Mouse (Mus musculus) limb, embryonic 15.5 days (tissue): ENCODE measurements around the gene Fam180a. TPM values are rescaled to one million over a fixed set of nuclear protein-coding genes. Genes with fewer than 3 reads are reported as not detected.
A peak's percentile ranks its signal among the peaks of the same experiment; 100 is the strongest.

Source experiments
- ATAC-seq: fragments of 200-750 bp; cut with Nextera tagmentation; 2 replicates; pipeline ENCODE4 v1.8.0; 2017; ENCODE audit warnings: low read depth, moderate TSS enrichment; ENCODE audit not compliant: insufficient number of reproducible peaks, low FRiP score, low TSS enrichment
- H3K27ac ChIP-seq: fragments of 300-500 bp; sonication (generic); 2 replicates; pipeline ENCODE4 v1.5.1; 2015; ENCODE audit warnings: moderate library complexity, mild to moderate bottlenecking, inconsistent platforms
- H3K27me3 ChIP-seq: fragments of 300-500 bp; sonication (generic); 2 replicates; pipeline ENCODE4 v1.6.1; 2015; ENCODE audit warnings: inconsistent platforms
- H3K36me3 ChIP-seq: fragments of 300-500 bp; sonication (generic); 2 replicates; pipeline ENCODE4 v1.6.1; 2015; ENCODE audit warnings: inconsistent platforms
- H3K4me1 ChIP-seq: fragments of 300-500 bp; sonication (generic); 2 replicates; pipeline ENCODE4 v1.6.1; 2015; ENCODE audit warnings: inconsistent platforms
- H3K4me2 ChIP-seq: fragments of 300-500 bp; sonication (generic); 2 replicates; pipeline ENCODE4 v1.6.1; 2015; ENCODE audit warnings: mild to moderate bottlenecking, inconsistent platforms
- H3K4me3 ChIP-seq: fragments of 300-500 bp; sonication (generic); 2 replicates; pipeline ENCODE4 v1.5.1; 2015; ENCODE audit warnings: mild to moderate bottlenecking, inconsistent platforms
- H3K9ac ChIP-seq: fragments of 300-500 bp; sonication (generic); 2 replicates; pipeline ENCODE4 v1.6.1; 2015; ENCODE audit warnings: inconsistent platforms
- H3K9me3 ChIP-seq: fragments of 300-500 bp; sonication (generic); 2 replicates; pipeline ENCODE4 v1.6.1; 2016; ENCODE audit warnings: inconsistent platforms
- WGBS: fragments of 180-500 bp; shearing (Covaris S2); methylation state at CpG from one replicate; pipeline ENCODE4 v1.1.7; 2015; 5-methylcytosine and 5-hydroxymethylcytosine counted together
- polyA plus RNA-seq: library from polyadenylated mRNA; unstranded; fragments of >200 nt; fragmentation: Nextera tagmentation; extraction: Ambion mirVana; gene quantifications from 2 replicates; pipeline ENCODE4 v1.2.1, GENCODE M21; 2015

The Fam180a gene
- polyA plus RNA-seq, 1 experiment from 2014 or later = 6.8 TPM

DNA sequence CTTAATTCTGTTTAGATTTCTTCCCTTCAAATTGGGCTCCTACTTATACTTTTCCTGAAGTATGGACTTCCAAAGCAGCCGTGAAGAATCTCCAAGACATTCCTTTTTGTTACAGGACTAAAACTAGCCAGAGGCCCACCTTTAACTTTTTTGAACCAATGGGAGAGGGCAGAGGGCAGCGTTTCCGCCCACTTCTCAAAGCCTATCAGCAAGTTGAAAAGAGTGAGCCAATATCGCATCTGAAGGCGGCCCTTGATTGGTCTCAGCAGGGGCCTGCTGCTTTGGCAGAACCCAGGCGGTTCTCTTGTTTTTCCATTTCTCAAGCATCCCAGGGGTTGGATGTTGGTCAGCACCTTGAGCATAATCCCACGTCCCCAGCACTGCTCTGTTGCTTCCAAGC is 17.9 kb downstream of the Fam180a start, which contains the start of gene Slc13a4:
Slc13a4 (minus strand) TSS at position 95 of the 400 bp plus-strand sequence.
- no peak for ATAC-seq

GRCm38 (mm10) chr6:35307136-35307535 is 18.8 kb downstream of the Fam180a start:
- WGBS = 78% methylated on average over 13 of the region's 13 CpGs
- Histone ChIP-seq H3K9me3 (no peaks in the 10 kb centered on the region), H3K4me2 (no peak overlapping the region), H3K36me3 (no peaks in the 10 kb centered on the region), H3K9ac (no peak overlapping the region), H3K27me3 (no peaks in the 10 kb centered on the region), H3K27ac (no peak overlapping the region), H3K4me1 (no peaks in the 10 kb centered on the region), H3K4me3 (no peak overlapping the region)
- ATAC-seq = no peak

More for the DNA sequence above, 17.9 kb downstream of the Fam180a start, which contains the start of gene Slc13a4:
- H3K4me1 ChIP-seq = no peaks in the 10 kb centered on the region
- no peak within 1 kb of the TSS for H3K9ac ChIP-seq
- no peaks in the 10 kb centered on the region for H3K9me3 ChIP-seq
- H3K27ac ChIP-seq = no peak within 1 kb of the TSS
- no peak within 1 kb of the TSS for H3K4me3 ChIP-seq
- 40% methylated on average over 7 of the region's 7 CpGs for WGBS
- no peaks in the 10 kb centered on the region for H3K36me3 ChIP-seq
- no peaks in the 10 kb centered on the region for H3K27me3 ChIP-seq
- no peak within 1 kb of the TSS for H3K4me2 ChIP-seq

GRCm38 (mm10) chr6:35303355-35303900 is 22.5 kb downstream of the Fam180a start:
- Histone ChIP-seq H3K4me1 (0 out of 2 replicates have a peak, but pooled peaks cover 3% of the 10 kb centered on the region), H3K27me3 (no peaks in the 10 kb centered on the region), H3K36me3 (no peaks in the 10 kb centered on the region), H3K4me2 (no peak overlapping the region), H3K9me3 (no peaks in the 10 kb centered on the region), H3K4me3 (no peak overlapping the region), H3K9ac (no peak overlapping the region), H3K27ac (no peak overlapping the region)
- WGBS = 84% methylated on average over 11 of the region's 11 CpGs
- no peak for ATAC-seq

DNA sequence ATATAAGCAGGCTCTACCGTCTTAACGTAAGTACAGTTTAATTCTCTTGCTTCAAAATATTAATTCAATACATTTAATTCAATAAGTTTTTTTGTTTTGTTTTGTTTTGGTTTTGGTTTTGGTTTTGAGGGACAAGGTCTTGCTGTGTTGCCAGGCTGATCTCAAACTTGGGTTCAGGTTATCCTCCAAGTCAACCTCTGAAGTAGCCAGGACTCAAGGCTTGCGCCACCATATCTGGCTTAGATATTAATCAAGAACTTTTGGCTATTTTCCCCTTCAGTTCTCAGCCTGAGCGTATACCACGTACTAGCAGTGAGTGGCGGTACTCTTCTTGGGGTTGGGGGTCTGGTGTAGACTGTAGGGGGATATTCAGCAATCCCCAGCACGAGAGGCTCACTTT is 23.4 kb downstream of the Fam180a start:
- no peak overlapping the region for H3K27ac ChIP-seq
- H3K36me3 ChIP-seq = no peaks in the 10 kb centered on the region
- H3K27me3 ChIP-seq = no peaks in the 10 kb centered on the region
- ATAC-seq = no peak
- H3K4me3 ChIP-seq = no peak overlapping the region
- H3K4me1 ChIP-seq = 0 out of 2 replicates have a peak, but pooled peaks cover 5% of the 10 kb centered on the region
- H3K9ac ChIP-seq = no peak overlapping the region
- no peaks in the 10 kb centered on the region for H3K9me3 ChIP-seq
- H3K4me2 ChIP-seq = no peak overlapping the region
- 94% methylated on average over 7 of the region's 7 CpGs for WGBS

DNA sequence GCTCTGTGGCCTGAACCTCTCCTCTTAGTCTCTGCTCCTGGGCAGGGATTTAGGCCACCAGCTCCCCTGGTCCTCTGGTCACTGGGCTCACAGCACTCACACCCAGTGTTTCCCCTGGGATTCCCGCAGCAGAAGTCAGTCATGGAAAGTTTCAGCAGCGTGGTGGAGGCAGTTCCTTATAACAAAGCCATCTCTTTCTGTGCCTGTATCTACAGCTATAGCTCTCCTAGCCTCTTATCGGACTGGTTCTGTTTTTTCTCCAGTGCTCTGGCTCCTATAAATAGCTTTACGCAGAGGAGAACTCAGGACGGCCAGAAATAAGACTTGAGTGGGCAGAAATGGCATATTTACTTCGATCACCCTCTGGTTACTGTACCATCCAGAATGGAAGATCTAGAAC is 27.6 kb downstream of the Fam180a start:
- Histone ChIP-seq H3K4me1 (0 out of 2 replicates have a peak, but pooled peaks cover 9% of the 10 kb centered on the region), H3K36me3 (no peaks in the 10 kb centered on the region), H3K9ac (no peak overlapping the region), H3K9me3 (no peaks in the 10 kb centered on the region), H3K27me3 (no peaks in the 10 kb centered on the region), H3K4me2 (no peak overlapping the region), H3K27ac (no peak overlapping the region), H3K4me3 (no peak overlapping the region)
- WGBS = 65% methylated on average over 6 of the region's 6 CpGs
- ATAC-seq = no peak

DNA sequence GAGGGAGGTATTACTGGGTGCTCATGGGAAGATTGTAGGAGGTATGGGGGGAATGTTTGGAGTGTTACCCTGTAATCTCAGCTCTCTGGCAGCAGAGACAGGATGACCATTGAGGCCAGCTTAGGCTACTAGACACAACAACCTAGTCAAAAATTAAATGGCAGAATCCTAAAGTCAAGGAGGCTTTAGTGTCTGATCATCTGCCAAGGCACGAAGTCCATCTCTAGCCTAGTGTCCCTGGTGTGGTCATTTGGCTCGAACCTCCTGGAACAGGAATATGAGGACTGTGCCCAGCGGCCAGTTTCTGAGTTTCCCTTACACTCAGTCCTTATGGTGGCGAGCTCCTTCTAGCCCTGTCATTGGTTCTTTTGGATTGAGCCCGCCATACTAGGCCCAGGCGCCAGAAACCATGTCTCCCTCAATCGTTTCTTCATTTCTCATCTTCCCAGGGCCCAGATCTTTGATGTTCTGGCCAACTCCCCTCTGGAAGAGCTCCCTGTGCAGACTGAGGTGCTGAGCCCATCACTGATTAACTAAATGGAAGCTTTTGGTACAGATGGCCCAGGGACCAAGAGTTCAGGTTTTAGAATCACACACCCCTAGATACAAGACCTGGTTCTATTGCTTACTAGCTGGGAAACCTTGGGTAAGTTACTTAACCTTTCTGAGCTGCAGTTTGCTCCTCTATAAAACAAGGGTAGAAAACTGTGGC is 28.3 kb downstream of the Fam180a start:
- Histone ChIP-seq H3K4me1 (0 out of 2 replicates have a peak, but pooled peaks cover 9% of the 10 kb centered on the region), H3K36me3 (no peaks in the 10 kb centered on the region), H3K4me3 (no peak overlapping the region), H3K4me2 (no peak overlapping the region), H3K27me3 (no peaks in the 10 kb centered on the region), H3K9ac (no peak overlapping the region), H3K9me3 (no peaks in the 10 kb centered on the region), H3K27ac (no peak overlapping the region)
- ATAC-seq = no peak
- 90% methylated on average over 7 of the region's 7 CpGs for WGBS

- WGBS = 82% methylated on average over 2 of the region's 2 CpGs
- Histone ChIP-seq H3K4me2 (no peak overlapping the region), H3K9ac (no peak overlapping the region), H3K4me1 (0 out of 2 replicates have a peak, but pooled peaks cover 9% of the 10 kb centered on the region), H3K9me3 (no peaks in the 10 kb centered on the region), H3K36me3 (no peaks in the 10 kb centered on the region), H3K27me3 (no peaks in the 10 kb centered on the region), H3K4me3 (no peak overlapping the region), H3K27ac (no peak overlapping the region)
- no peak for ATAC-seq
These were observed 28.9 kb downstream of the Fam180a start for GRCm38 (mm10) chr6:35297001-35297400.

- Histone ChIP-seq H3K27me3 (no peaks in the 10 kb centered on the region), H3K36me3 (no peaks in the 10 kb centered on the region), H3K27ac (no peak overlapping the region), H3K9me3 (no peaks in the 10 kb centered on the region), H3K4me2 (no peak overlapping the region), H3K4me3 (no peak overlapping the region), H3K4me1 (0 out of 2 replicates have a peak, but pooled peaks cover 9% of the 10 kb centered on the region), H3K9ac (no peak overlapping the region)
- no peak for ATAC-seq
- 86% methylated on average over 2 of the region's 2 CpGs for WGBS
These were observed 31.0 kb downstream of the Fam180a start for GRCm38 (mm10) chr6:35294964-35295363.

GRCm38 (mm10) chr6:35289676-35290075 is 36.3 kb downstream of the Fam180a start:
- Histone ChIP-seq H3K9me3 (no peaks in the 10 kb centered on the region), H3K27ac (no peak overlapping the region), H3K9ac (no peak overlapping the region), H3K36me3 (no peaks in the 10 kb centered on the region), H3K27me3 (no peaks in the 10 kb centered on the region), H3K4me2 (no peak overlapping the region), H3K4me1 (peaks cover 18% of the 10 kb centered on the region), H3K4me3 (no peak overlapping the region)
- whole genome bisulfite sequencing = 86% methylated on average over 8 of the region's 8 CpGs
- no peak for ATAC-seq

GRCm38 (mm10) chr6:35288920-35289319 is 37.0 kb downstream of the Fam180a start:
- H3K36me3 ChIP-seq = no peaks in the 10 kb centered on the region
- no peak overlapping the region for H3K9ac ChIP-seq
- H3K4me3 ChIP-seq = no peak overlapping the region
- 53% methylated on average over 7 of the region's 7 CpGs for WGBS
- no peaks in the 10 kb centered on the region for H3K9me3 ChIP-seq
- 0 out of 2 replicates have a peak overlapping the region, but pooled peaks have one; percentile 43 for H3K27ac ChIP-seq
- peaks cover 18% of the 10 kb centered on the region for H3K4me1 ChIP-seq
- H3K4me2 ChIP-seq = no peak overlapping the region
- ATAC-seq = no peak
- H3K27me3 ChIP-seq = no peaks in the 10 kb centered on the region

GRCm38 (mm10) chr6:35288114-35288761 is 37.7 kb downstream of the Fam180a start:
- peaks cover 18% of the 10 kb centered on the region for H3K4me1 ChIP-seq
- 64% methylated on average over 11 of the region's 11 CpGs for WGBS
- H3K27me3 ChIP-seq = no peaks in the 10 kb centered on the region
- H3K36me3 ChIP-seq = no peaks in the 10 kb centered on the region
- no peak overlapping the region for H3K4me3 ChIP-seq
- H3K27ac ChIP-seq = peak overlapping the region; percentile 43; the same call in 1 of the 2 replicates
- 0 out of 2 replicates have a peak, but pooled peaks have one; percentile 30 for ATAC-seq
- no peaks in the 10 kb centered on the region for H3K9me3 ChIP-seq
- H3K9ac ChIP-seq = no peak overlapping the region
- H3K4me2 ChIP-seq = no peak overlapping the region

DNA sequence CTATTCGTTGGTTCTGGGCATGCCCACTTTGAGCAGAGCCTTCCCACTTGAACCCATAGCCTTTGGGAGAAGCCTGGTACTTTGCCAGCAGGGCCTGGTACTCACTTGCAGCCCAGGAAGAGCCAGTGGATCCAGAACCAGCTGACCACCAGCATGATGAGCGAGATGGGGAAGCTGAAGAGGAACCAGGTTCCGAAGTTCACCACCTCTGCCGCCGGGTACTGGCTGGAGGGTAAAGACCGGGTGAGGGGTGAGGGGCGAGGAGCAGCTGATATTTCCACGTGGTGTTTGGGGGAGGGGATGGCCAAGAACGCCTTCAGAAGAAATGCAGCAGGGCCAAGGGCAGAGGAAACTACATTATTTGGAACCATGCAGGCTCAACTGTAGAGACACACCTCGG is 46.6 kb downstream of the Fam180a start:
- Histone ChIP-seq H3K9ac (no peak overlapping the region), H3K4me2 (no peak overlapping the region), H3K36me3 (no peaks in the 10 kb centered on the region), H3K4me1 (no peaks in the 10 kb centered on the region), H3K4me3 (no peak overlapping the region), H3K9me3 (no peaks in the 10 kb centered on the region), H3K27ac (no peak overlapping the region), H3K27me3 (no peaks in the 10 kb centered on the region)
- WGBS = 81% methylated on average over 10 of the region's 10 CpGs
- no peak for ATAC-seq
